Mouse (Mus musculus): ENCODE measurements at regions not wholly inside any gene's neighbourhood (a gene's known extent, or its start where the extent isn't known, plus 50 kb on each side); places are given as distances from the start of the nearest gene placed in this dataset.

DNA sequence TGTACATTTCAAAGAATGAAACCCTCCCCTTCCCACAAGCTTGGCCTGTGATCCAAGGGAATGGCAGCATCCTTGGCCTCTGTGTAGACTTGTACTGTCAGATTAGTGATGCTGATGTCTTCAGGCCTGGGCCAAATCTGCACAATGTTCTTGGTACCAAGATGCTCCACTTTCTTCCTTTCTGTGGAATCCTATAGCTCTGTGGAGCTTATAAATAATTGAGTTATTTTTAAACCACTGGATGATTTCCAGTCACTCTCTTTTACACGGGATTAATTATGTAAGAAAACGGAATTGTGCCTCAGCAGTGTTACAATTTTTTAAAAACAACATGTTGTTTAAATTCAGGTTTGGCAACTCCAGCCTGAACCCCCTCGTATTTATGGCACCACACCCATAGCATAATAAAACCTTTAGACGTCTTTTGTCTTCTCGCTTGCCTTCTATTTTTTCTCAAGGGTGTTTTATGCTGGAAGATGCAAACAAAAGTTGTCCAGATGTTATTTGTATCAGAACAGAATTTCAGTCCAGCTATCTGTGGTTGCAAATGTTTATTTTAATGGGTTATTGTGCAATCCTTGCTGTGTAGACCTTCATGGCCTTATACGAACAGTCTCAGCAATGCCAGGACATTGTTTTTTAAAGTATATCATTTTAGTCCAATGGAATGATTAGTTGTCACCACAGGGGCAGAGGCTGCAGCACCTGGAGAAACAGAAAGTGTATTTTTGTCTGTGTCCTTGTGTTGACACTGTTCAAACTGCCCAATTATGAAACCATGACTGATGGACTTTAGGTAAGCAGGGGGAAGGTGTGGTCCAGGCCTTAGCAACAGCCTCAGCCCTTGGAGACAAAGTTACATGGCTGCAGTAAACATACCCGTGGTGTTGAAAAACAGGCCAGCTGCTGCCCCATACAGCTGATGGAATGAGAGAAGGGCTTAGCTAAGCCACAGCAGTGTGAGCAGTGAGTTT is 630.4 kb upstream of the Zeb2 start:
- Histone ChIP-seq H3K27me3 (ENCODE audit: control insufficient read depth, insufficient read depth, insufficient read length) (no peaks in the 10 kb centered on the region), H3K79me2 (ENCODE audit: control insufficient read depth, insufficient read depth) (no peaks in the 10 kb centered on the region), H3K4me2 (ENCODE audit: low read depth) (peak overlapping the region; percentile 68), H3ac (ENCODE audit: control insufficient read depth, insufficient read length) (no peak overlapping the region), H3K36me3 (ENCODE audit: control insufficient read depth, insufficient read depth) (no peaks in the 10 kb centered on the region), H3K4me3 (no peak overlapping the region)
- TF ChIP-seq CEBPB (IDR thresholded peaks at IDR 0.05; ENCODE audit: insufficient read depth, poor library complexity, severe bottlenecking) (peak; percentile 99), TCF3 (IDR thresholded peaks at IDR 0.05; ENCODE audit: insufficient read length, low read depth) (no peak), MYOD1 (IDR thresholded peaks at IDR 0.05; ENCODE audit: control insufficient read depth in 1 of 3, insufficient read length in 2 of 3, low read depth in 2 of 3) (peak; percentile 79 to 88 (median 83)), MYOG (IDR thresholded peaks at IDR 0.05; ENCODE audit: control insufficient read depth in 1 of 3, insufficient read depth in 1 of 3, insufficient read length in 2 of 3, low read depth in 2 of 3) (peak in 2 of 3 experiments; percentile 86)

DNA sequence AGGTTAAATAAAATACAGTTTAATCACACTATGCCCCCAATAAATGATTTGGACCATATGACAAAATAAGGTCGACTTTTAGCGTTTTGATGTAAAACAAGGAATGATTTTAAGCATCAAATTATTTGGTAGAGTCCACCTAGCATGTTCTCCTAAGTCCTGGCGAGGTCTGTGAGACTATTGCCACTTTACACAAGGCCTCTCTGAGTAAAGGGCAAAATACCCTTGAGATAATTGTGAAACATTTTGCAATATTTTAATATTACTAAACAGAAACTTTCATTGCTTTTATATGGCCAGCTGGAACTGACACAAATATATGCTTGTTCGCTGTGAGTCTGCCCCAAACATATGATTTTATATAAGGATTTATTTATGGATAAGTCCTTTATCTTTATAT is 629.4 kb upstream of the Zeb2 start:
- Histone ChIP-seq H3K4me3 (no peak overlapping the region), H3K79me2 (ENCODE audit: control insufficient read depth, insufficient read depth) (no peaks in the 10 kb centered on the region), H3K4me2 (ENCODE audit: low read depth) (no peak overlapping the region), H3K27me3 (ENCODE audit: control insufficient read depth, insufficient read depth, insufficient read length) (no peaks in the 10 kb centered on the region), H3ac (ENCODE audit: control insufficient read depth, insufficient read length) (no peak overlapping the region), H3K36me3 (ENCODE audit: control insufficient read depth, insufficient read depth) (no peaks in the 10 kb centered on the region)
- TF ChIP-seq USF1 (IDR thresholded peaks at IDR 0.05; ENCODE audit: low read depth) (no peak), MYOD1 (IDR thresholded peaks at IDR 0.05; ENCODE audit: control insufficient read depth in 1 of 3, insufficient read length in 2 of 3, low read depth in 2 of 3) (no peak), TCF12 (IDR thresholded peaks at IDR 0.05; ENCODE audit: insufficient read depth, poor library complexity, severe bottlenecking) (no peak), TCF3 (IDR thresholded peaks at IDR 0.05; ENCODE audit: insufficient read length, low read depth) (no peak), POLR2AphosphoS2 (IDR thresholded peaks at IDR 0.05; ENCODE audit: insufficient read length, low read depth) (no peak), MAX (IDR thresholded peaks at IDR 0.05; ENCODE audit: low read depth) (no peak), MYOG (IDR thresholded peaks at IDR 0.05; ENCODE audit: control insufficient read depth in 1 of 3, insufficient read depth in 1 of 3, insufficient read length in 2 of 3, low read depth in 2 of 3) (no peak), SRF (IDR thresholded peaks at IDR 0.05; ENCODE audit: control insufficient read depth, insufficient read length, low read depth) (no peak)

DNA sequence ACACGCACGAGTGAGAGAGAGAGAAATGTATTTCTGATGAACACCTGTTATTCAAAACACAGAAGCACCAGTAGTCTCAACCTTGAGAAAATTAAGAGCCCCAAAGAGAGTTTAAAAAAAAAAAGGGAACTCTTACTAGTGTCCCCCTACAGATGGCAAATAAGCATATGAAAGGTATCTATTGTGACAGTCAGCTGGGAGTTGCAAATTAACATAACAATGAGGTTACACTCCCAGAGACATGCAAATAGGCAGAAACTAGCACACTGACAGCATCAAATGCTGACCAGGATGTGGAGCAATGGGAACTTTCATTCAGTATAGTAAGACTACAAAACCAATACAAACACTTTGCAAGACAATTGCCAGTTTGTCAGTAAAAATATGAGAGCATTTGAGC is 619.1 kb upstream of the Zeb2 start:
- no peak overlapping the region for H3K4me2 ChIP-seq (ENCODE audit: low read depth)
- H3ac ChIP-seq (ENCODE audit: control insufficient read depth, insufficient read length): no peak overlapping the region
- H3K79me2 ChIP-seq (ENCODE audit: control insufficient read depth, insufficient read depth): no peaks in the 10 kb centered on the region
- H3K36me3 ChIP-seq (ENCODE audit: control insufficient read depth, insufficient read depth): no peaks in the 10 kb centered on the region
- H3K27me3 ChIP-seq (ENCODE audit: control insufficient read depth, insufficient read depth, insufficient read length): no peaks in the 10 kb centered on the region
- H3K4me3 ChIP-seq: no peak overlapping the region
- TF ChIP-seq CEBPB (IDR thresholded peaks at IDR 0.05; ENCODE audit: insufficient read depth, poor library complexity, severe bottlenecking) (no peak), MAX (IDR thresholded peaks at IDR 0.05; ENCODE audit: low read depth) (no peak), TCF3 (IDR thresholded peaks at IDR 0.05; ENCODE audit: insufficient read length, low read depth) (no peak), POLR2A (IDR thresholded peaks at IDR 0.05; ENCODE audit: insufficient read length, low read depth) (no peak), REST (IDR thresholded peaks at IDR 0.05; ENCODE audit: insufficient read depth, insufficient read length) (no peak), MYOD1 (IDR thresholded peaks at IDR 0.05; ENCODE audit: control insufficient read depth in 1 of 3, insufficient read length in 2 of 3, low read depth in 2 of 3) (no peak), MYOG (IDR thresholded peaks at IDR 0.05; ENCODE audit: control insufficient read depth in 1 of 3, insufficient read depth in 1 of 3, insufficient read length in 2 of 3, low read depth in 2 of 3) (no peak), TCF12 (IDR thresholded peaks at IDR 0.05; ENCODE audit: insufficient read depth, poor library complexity, severe bottlenecking) (no peak), USF1 (IDR thresholded peaks at IDR 0.05; ENCODE audit: low read depth) (no peak), E2F4 (IDR thresholded peaks at IDR 0.05; ENCODE audit: insufficient read depth) (no peak), SRF (IDR thresholded peaks at IDR 0.05; ENCODE audit: control insufficient read depth, insufficient read length, low read depth) (no peak), POLR2AphosphoS2 (IDR thresholded peaks at IDR 0.05; ENCODE audit: insufficient read length, low read depth) (no peak)

DNA sequence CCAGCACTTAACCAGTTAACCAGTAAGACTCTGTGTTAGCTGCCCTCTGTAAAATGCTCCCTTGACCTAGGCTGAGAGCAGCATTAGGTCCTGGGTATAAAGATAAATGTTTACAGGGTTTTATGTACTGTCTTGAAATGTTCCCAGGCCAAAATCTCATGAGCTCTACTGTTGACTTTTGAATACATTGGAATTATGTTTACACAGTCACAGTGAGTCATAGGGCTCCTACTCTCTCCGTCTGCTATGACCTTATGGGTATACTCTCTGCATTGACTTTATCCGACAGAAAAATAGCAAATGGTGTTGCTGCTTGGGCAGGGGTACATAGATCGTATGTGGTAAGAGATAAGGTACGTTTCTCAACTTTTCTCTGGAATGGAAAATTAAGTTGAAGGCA is 596.8 kb upstream of the Zeb2 start:
- no peak overlapping the region for H3ac ChIP-seq (ENCODE audit: control insufficient read depth, insufficient read length)
- TF ChIP-seq MYOG (IDR thresholded peaks at IDR 0.05; ENCODE audit: control insufficient read depth in 1 of 3, insufficient read depth in 1 of 3, insufficient read length in 2 of 3, low read depth in 2 of 3) (no peak), SRF (IDR thresholded peaks at IDR 0.05; ENCODE audit: control insufficient read depth, insufficient read length, low read depth) (no peak), REST (IDR thresholded peaks at IDR 0.05; ENCODE audit: insufficient read depth, insufficient read length) (no peak), CEBPB (IDR thresholded peaks at IDR 0.05; ENCODE audit: insufficient read depth, poor library complexity, severe bottlenecking) (no peak), MAX (IDR thresholded peaks at IDR 0.05; ENCODE audit: low read depth) (no peak)
- no peaks in the 10 kb centered on the region for H3K79me2 ChIP-seq (ENCODE audit: control insufficient read depth, insufficient read depth)
- H3K36me3 ChIP-seq (ENCODE audit: control insufficient read depth, insufficient read depth): no peaks in the 10 kb centered on the region
- H3K4me2 ChIP-seq (ENCODE audit: low read depth): no peak overlapping the region
- no peak overlapping the region for H3K4me3 ChIP-seq
- H3K27me3 ChIP-seq (ENCODE audit: control insufficient read depth, insufficient read depth, insufficient read length): no peaks in the 10 kb centered on the region

DNA sequence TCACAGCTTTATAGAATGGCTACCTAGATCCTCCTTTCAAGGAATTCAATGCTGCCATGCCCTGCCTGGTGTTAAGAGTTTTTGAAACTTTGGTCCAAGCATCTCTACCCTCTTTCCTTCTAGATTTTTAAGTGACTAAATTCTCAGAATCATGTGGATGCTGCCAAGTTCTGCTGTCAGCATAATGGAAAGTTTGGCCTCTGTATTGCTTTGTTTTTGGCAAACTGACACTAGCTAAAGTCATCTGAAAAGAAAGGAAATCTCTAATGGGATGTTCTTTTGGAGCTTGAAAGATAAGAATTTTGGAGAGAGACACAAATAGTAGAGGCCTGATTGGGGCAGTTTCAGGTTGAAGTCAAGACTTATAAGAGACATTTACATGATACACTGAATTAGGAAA is 589.8 kb upstream of the Zeb2 start:
- Histone ChIP-seq H3K4me3 (no peak overlapping the region), H3K4me2 (ENCODE audit: low read depth) (no peak overlapping the region), H3K27me3 (ENCODE audit: control insufficient read depth, insufficient read depth, insufficient read length) (no peaks in the 10 kb centered on the region), H3K36me3 (ENCODE audit: control insufficient read depth, insufficient read depth) (no peaks in the 10 kb centered on the region), H3K79me2 (ENCODE audit: control insufficient read depth, insufficient read depth) (no peaks in the 10 kb centered on the region), H3ac (ENCODE audit: control insufficient read depth, insufficient read length) (no peak overlapping the region)
- no peak for TF ChIP-seq MYOG (IDR thresholded peaks at IDR 0.05; ENCODE audit: control insufficient read depth in 1 of 3, insufficient read depth in 1 of 3, insufficient read length in 2 of 3, low read depth in 2 of 3)
- no peak for TF ChIP-seq POLR2AphosphoS2 (IDR thresholded peaks at IDR 0.05; ENCODE audit: insufficient read length, low read depth)
- TF ChIP-seq MAX (IDR thresholded peaks at IDR 0.05; ENCODE audit: low read depth): no peak
- no peak for TF ChIP-seq E2F4 (IDR thresholded peaks at IDR 0.05; ENCODE audit: insufficient read depth)
- no peak for TF ChIP-seq USF1 (IDR thresholded peaks at IDR 0.05; ENCODE audit: low read depth)
- TF ChIP-seq MYOD1 (IDR thresholded peaks at IDR 0.05; ENCODE audit: control insufficient read depth in 1 of 3, insufficient read length in 2 of 3, low read depth in 2 of 3): no peak
